Mouse (Mus musculus) lung, embryonic 16.5 days (tissue): Measurements from ENCODE around the gene Aicda. TPM values are rescaled to one million over a fixed set of nuclear protein-coding genes. Genes with fewer than 3 reads are reported as not detected.

ENCODE experiments used
- ATAC-seq: fragments of 200-750 bp; cut with Nextera tagmentation; 2 replicates; pipeline ENCODE4 v1.8.0; 2017; ENCODE audit warnings: low read depth, mild to moderate bottlenecking, moderate library complexity
- H3K27ac ChIP-seq: fragments of 300-500 bp; sonication (generic); 2 replicates; pipeline ENCODE4 v1.5.1; 2014; ENCODE audit warnings: mild to moderate bottlenecking, control low read depth, low read length
- H3K27me3 ChIP-seq: fragments of 300-500 bp; sonication (generic); 2 replicates; pipeline ENCODE4 v1.6.1; 2014; ENCODE audit warnings: low read depth, low read length, mixed read lengths; ENCODE audit not compliant: control insufficient read depth, insufficient read depth
- H3K36me3 ChIP-seq: fragments of 300-500 bp; sonication (generic); 2 replicates; pipeline ENCODE4 v1.6.1; 2014; ENCODE audit warnings: low read length; ENCODE audit not compliant: control insufficient read depth, insufficient read depth
- H3K4me1 ChIP-seq: fragments of 300-500 bp; sonication (generic); replicated peaks from 2 replicates; pipeline ENCODE4 v1.6.1; 2014; ENCODE audit warnings: low read length, mixed read lengths; ENCODE audit not compliant: control insufficient read depth, insufficient read depth
- H3K4me2 ChIP-seq: fragments of 300-500 bp; sonication (generic); 2 replicates; pipeline ENCODE4 v1.6.1; 2014; ENCODE audit warnings: low read depth, low read length, control low read depth
- H3K4me3 ChIP-seq: fragments of 300-500 bp; sonication (generic); 2 replicates; pipeline ENCODE4 v1.5.1; 2014; ENCODE audit warnings: mild to moderate bottlenecking, low read length, control low read depth
- H3K9ac ChIP-seq: fragments of 300-500 bp; sonication (generic); 2 replicates; pipeline ENCODE4 v1.6.1; 2014; ENCODE audit warnings: low read length, control low read depth
- H3K9me3 ChIP-seq: fragments of 300-500 bp; sonication (generic); 2 replicates; pipeline ENCODE4 v1.6.1; 2016; ENCODE audit warnings: low read length; ENCODE audit not compliant: control insufficient read depth
- WGBS: fragments of 180-500 bp; shearing (Covaris S2); extraction: QIAGEN DNeasy Blood & Tissue Kit; methylation state at CpG from one replicate; pipeline ENCODE4 v1.1.7; 2014; 5-methylcytosine and 5-hydroxymethylcytosine counted together
- polyA plus RNA-seq: library from polyadenylated mRNA; unstranded; fragments of >200 nt; fragmentation: Nextera tagmentation; extraction: Ambion mirVana; gene quantifications from 2 replicates; pipeline ENCODE4 v1.2.1, GENCODE M21; 2015

Gene Aicda
- polyA plus RNA-seq, 1 experiment from 2014 or later = not detected

- Histone ChIP-seq H3K9ac (peak overlapping the region; percentile 71), H3K27ac (no peak overlapping the region), H3K4me2 (peak overlapping the region; percentile 56), H3K4me1 (no peaks in the 10 kb centered on the region), H3K4me3 (peak overlapping the region; percentile 61), H3K9me3 (no peaks in the 10 kb centered on the region), H3K27me3 (no peaks in the 10 kb centered on the region), H3K36me3 (no peaks in the 10 kb centered on the region)
- no peak for ATAC-seq
- 77% methylated on average over 3 of the region's 3 CpGs for WGBS
These were observed 48.0 kb downstream of the Aicda start for GRCm38 (mm10) chr6:122601615-122602014.

GRCm38 (mm10) chr6:122602242-122602991 is 48.8 kb downstream of the Aicda start, which contains the start of gene Apobec1:
TSS of gene Apobec1 (minus strand) at chr6:122602444.
- H3K4me1 ChIP-seq = no peaks in the 10 kb centered on the region
- H3K9ac ChIP-seq = peak within 1 kb of the TSS; percentile 71

GRCm38 (mm10) chr6:122602992-122603322 is 49.4 kb downstream of the Aicda start:
- Histone ChIP-seq H3K4me2 (peak overlapping the region; percentile 56), H3K9ac (no peak overlapping the region; the same call in 1 of the 2 replicates), H3K36me3 (no peaks in the 10 kb centered on the region), H3K9me3 (no peaks in the 10 kb centered on the region), H3K4me1 (no peaks in the 10 kb centered on the region), H3K27ac (peak overlapping the region; percentile 84), H3K4me3 (peak overlapping the region; percentile 61), H3K27me3 (no peaks in the 10 kb centered on the region)
- peak; percentile 20; the same call in 1 of the 2 replicates for ATAC-seq
- WGBS = 5% methylated on average over 1 of the region's 1 CpGs

More at GRCm38 (mm10) chr6:122602242-122602991, 48.8 kb downstream of the Aicda start, which contains the start of gene Apobec1:
- Histone ChIP-seq H3K4me3 (peak within 1 kb of the TSS; percentile 61), H3K4me2 (peak within 1 kb of the TSS; percentile 56), H3K36me3 (no peaks in the 10 kb centered on the region), H3K27me3 (no peaks in the 10 kb centered on the region), H3K9me3 (no peaks in the 10 kb centered on the region), H3K27ac (peak within 1 kb of the TSS; percentile 84)
- 3% methylated on average over 22 of the region's 22 CpGs for WGBS
- peak; percentile 91 for ATAC-seq

- no peak overlapping the region for H3K4me2 ChIP-seq
- ATAC-seq = no peak
- H3K36me3 ChIP-seq = no peaks in the 10 kb centered on the region
- H3K9ac ChIP-seq = no peak overlapping the region
- H3K4me3 ChIP-seq = no peak overlapping the region
- H3K27ac ChIP-seq = no peak overlapping the region
- no peaks in the 10 kb centered on the region for H3K9me3 ChIP-seq
- H3K27me3 ChIP-seq = no peaks in the 10 kb centered on the region
- H3K4me1 ChIP-seq = no peaks in the 10 kb centered on the region
These were observed 50.7 kb downstream of the Aicda start for GRCm38 (mm10) chr6:122604260-122604659.

GRCm38 (mm10) chr6:122605483-122605882 is 51.9 kb downstream of the Aicda start:
- no peak overlapping the region for H3K27ac ChIP-seq
- no peak overlapping the region for H3K9ac ChIP-seq
- ATAC-seq = no peak
- H3K27me3 ChIP-seq = no peaks in the 10 kb centered on the region
- H3K4me3 ChIP-seq = no peak overlapping the region
- no peaks in the 10 kb centered on the region for H3K36me3 ChIP-seq
- no peaks in the 10 kb centered on the region for H3K9me3 ChIP-seq
- no peaks in the 10 kb centered on the region for H3K4me1 ChIP-seq
- no peak overlapping the region for H3K4me2 ChIP-seq
- WGBS = 81% methylated on average over 8 of the region's 8 CpGs

GRCm38 (mm10) chr6:122606661-122607060 is 53.1 kb downstream of the Aicda start:
- H3K4me1 ChIP-seq = no peaks in the 10 kb centered on the region
- 90% methylated on average over 11 of the region's 11 CpGs for WGBS
- no peak for ATAC-seq
- H3K9ac ChIP-seq = no peak overlapping the region
- H3K27me3 ChIP-seq = no peaks in the 10 kb centered on the region
- no peak overlapping the region for H3K4me2 ChIP-seq
- no peaks in the 10 kb centered on the region for H3K9me3 ChIP-seq
- H3K27ac ChIP-seq = no peak overlapping the region
- H3K4me3 ChIP-seq = no peak overlapping the region
- no peaks in the 10 kb centered on the region for H3K36me3 ChIP-seq

GRCm38 (mm10) chr6:122607700-122608099 is 54.1 kb downstream of the Aicda start:
- no peak overlapping the region for H3K4me2 ChIP-seq

GRCm38 (mm10) chr6:122608434-122609376 is 55.1 kb downstream of the Aicda start:
- no peak overlapping the region for H3K4me2 ChIP-seq
- H3K4me1 ChIP-seq = no peaks in the 10 kb centered on the region
- WGBS = 74% methylated on average over 10 of the region's 10 CpGs
- H3K36me3 ChIP-seq = no peaks in the 10 kb centered on the region
- no peaks in the 10 kb centered on the region for H3K9me3 ChIP-seq
- no peak for ATAC-seq
- no peak overlapping the region for H3K9ac ChIP-seq
- H3K27ac ChIP-seq = no peak overlapping the region
- no peaks in the 10 kb centered on the region for H3K27me3 ChIP-seq
- no peak overlapping the region for H3K4me3 ChIP-seq

More at GRCm38 (mm10) chr6:122607700-122608099, 54.1 kb downstream of the Aicda start:
- Histone ChIP-seq H3K9me3 (no peaks in the 10 kb centered on the region), H3K4me3 (no peak overlapping the region), H3K27ac (no peak overlapping the region), H3K9ac (no peak overlapping the region), H3K27me3 (no peaks in the 10 kb centered on the region), H3K36me3 (no peaks in the 10 kb centered on the region), H3K4me1 (no peaks in the 10 kb centered on the region)
- 88% methylated on average over 12 of the region's 12 CpGs for WGBS
- ATAC-seq = no peak

GRCm38 (mm10) chr6:122609377-122609728 is 55.8 kb downstream of the Aicda start:
- Histone ChIP-seq H3K4me2 (no peak overlapping the region), H3K36me3 (no peaks in the 10 kb centered on the region), H3K27me3 (no peaks in the 10 kb centered on the region), H3K9me3 (no peaks in the 10 kb centered on the region), H3K4me3 (no peak overlapping the region), H3K27ac (no peak overlapping the region), H3K9ac (no peak overlapping the region), H3K4me1 (no peaks in the 10 kb centered on the region)
- 37% methylated on average over 9 of the region's 9 CpGs for WGBS
- ATAC-seq = no peak
